Mouse (Mus musculus) intestine, embryonic 16.5 days (tissue): ENCODE measurements around the gene Slc25a3. TPM values are rescaled to one million over a fixed set of nuclear protein-coding genes. Genes with fewer than 3 reads are reported as not detected.

Experiments
- ATAC-seq: fragments of 200-750 bp; cut with Nextera tagmentation; 2 replicates; pipeline ENCODE4 v1.8.0; 2017; ENCODE audit warnings: moderate TSS enrichment, moderate library complexity
- H3K27ac ChIP-seq: fragments of 300-500 bp; sonication (generic); 2 replicates; pipeline ENCODE4 v1.5.1; 2014; ENCODE audit warnings: mild to moderate bottlenecking, low read length
- H3K27me3 ChIP-seq: fragments of 300-500 bp; sonication (generic); replicated peaks from 2 replicates; pipeline ENCODE4 v1.6.1; 2014; ENCODE audit warnings: low read length, control low read depth, mixed read lengths; ENCODE audit not compliant: control insufficient read depth, insufficient read depth
- H3K36me3 ChIP-seq: fragments of 300-500 bp; sonication (generic); 2 replicates; pipeline ENCODE4 v1.6.1; 2014; ENCODE audit warnings: low read length, control low read depth; ENCODE audit not compliant: control insufficient read depth, insufficient read depth
- H3K4me1 ChIP-seq: fragments of 300-500 bp; sonication (generic); 2 replicates; pipeline ENCODE4 v1.6.1; 2014; ENCODE audit warnings: low read length, control low read depth, mixed read lengths; ENCODE audit not compliant: control insufficient read depth, insufficient read depth
- H3K4me2 ChIP-seq: fragments of 300-500 bp; sonication (generic); 2 replicates; pipeline ENCODE4 v1.6.1; 2014; ENCODE audit warnings: low read depth, low read length, control low read depth
- H3K4me3 ChIP-seq: fragments of 300-500 bp; sonication (generic); 2 replicates; pipeline ENCODE4 v1.5.1; 2014; ENCODE audit warnings: mild to moderate bottlenecking, low read length
- H3K9ac ChIP-seq: fragments of 300-500 bp; sonication (generic); 2 replicates; pipeline ENCODE4 v1.6.1; 2014; ENCODE audit warnings: low read depth, low read length
- H3K9me3 ChIP-seq: fragments of 300-500 bp; sonication (generic); 2 replicates; pipeline ENCODE4 v1.6.1; 2016; ENCODE audit warnings: low read length, control low read depth; ENCODE audit not compliant: control insufficient read depth
- WGBS: fragments of 180-500 bp; shearing (Covaris S2); extraction: QIAGEN DNeasy Blood & Tissue Kit; methylation state at CpG from one replicate; pipeline ENCODE4 v1.1.7; 2014; 5-methylcytosine and 5-hydroxymethylcytosine counted together
- polyA plus RNA-seq: library from polyadenylated mRNA; unstranded; fragments of >200 nt; fragmentation: Nextera tagmentation; extraction: Ambion mirVana; gene quantifications from 2 replicates; pipeline ENCODE4 v1.2.1, GENCODE M21; 2015

Slc25a3 gene
- polyA plus RNA-seq, 1 experiment from 2014 or later, result 743 TPM

GRCm38 (mm10) chr10:91102799-91103590 lies 20.9 kb downstream of the Slc25a3 start:
- no peaks in the 10 kb centered on the region for H3K4me1 ChIP-seq
- ATAC-seq, result no peak
- H3K27me3 ChIP-seq, result no peaks in the 10 kb centered on the region
- H3K4me2 ChIP-seq, result no peak overlapping the region
- no peak overlapping the region for H3K27ac ChIP-seq
- H3K9me3 ChIP-seq, result no peaks in the 10 kb centered on the region
- no peak overlapping the region for H3K4me3 ChIP-seq
- no peak overlapping the region for H3K9ac ChIP-seq
- WGBS, result 93% methylated on average over 14 of the region's 14 CpGs
- peaks cover 3% of the 10 kb centered on the region; the same call in 1 of the 2 replicates for H3K36me3 ChIP-seq

- Histone ChIP-seq H3K36me3 (peaks cover 3% of the 10 kb centered on the region; the same call in 1 of the 2 replicates), H3K4me1 (no peaks in the 10 kb centered on the region), H3K9me3 (no peaks in the 10 kb centered on the region), H3K4me2 (no peak overlapping the region), H3K4me3 (no peak overlapping the region), H3K9ac (no peak overlapping the region), H3K27me3 (no peaks in the 10 kb centered on the region), H3K27ac (no peak overlapping the region)
- 96% methylated on average over 25 of the region's 25 CpGs for WGBS
- no peak for ATAC-seq
Measured at GRCm38 (mm10) chr10:91101936-91102335, 21.9 kb downstream of the Slc25a3 start.

GRCm38 (mm10) chr10:91100101-91100500 lies 23.8 kb downstream of the Slc25a3 start:
- Histone ChIP-seq H3K9me3 (no peaks in the 10 kb centered on the region), H3K36me3 (peaks cover 3% of the 10 kb centered on the region; the same call in 1 of the 2 replicates), H3K4me3 (no peak overlapping the region), H3K27me3 (no peaks in the 10 kb centered on the region), H3K9ac (no peak overlapping the region), H3K27ac (no peak overlapping the region), H3K4me1 (no peaks in the 10 kb centered on the region), H3K4me2 (no peak overlapping the region)
- ATAC-seq, result no peak
- WGBS, result 100% methylated on average over 1 of the region's 1 CpGs

- WGBS, result 92% methylated on average over 8 of the region's 8 CpGs
- H3K36me3 ChIP-seq, result peaks cover 3% of the 10 kb centered on the region; the same call in 1 of the 2 replicates
- no peak for ATAC-seq
Measured at GRCm38 (mm10) chr10:91098056-91098455, 25.8 kb downstream of the Slc25a3 start.

GRCm38 (mm10) chr10:91094251-91095104 lies 29.4 kb downstream of the Slc25a3 start:
- peak; percentile 69; the same call in 1 of the 2 replicates for ATAC-seq

More at GRCm38 (mm10) chr10:91098056-91098455, 25.8 kb downstream of the Slc25a3 start:
- Histone ChIP-seq H3K4me2 (no peak overlapping the region), H3K27ac (no peak overlapping the region), H3K4me3 (no peak overlapping the region), H3K27me3 (no peaks in the 10 kb centered on the region), H3K9me3 (no peaks in the 10 kb centered on the region), H3K9ac (no peak overlapping the region), H3K4me1 (no peaks in the 10 kb centered on the region)

GRCm38 (mm10) chr10:91092812-91093211 lies 31.0 kb downstream of the Slc25a3 start:
- no peak for ATAC-seq
- no peaks in the 10 kb centered on the region for H3K4me1 ChIP-seq
- H3K4me2 ChIP-seq, result no peak overlapping the region
- H3K27ac ChIP-seq, result no peak overlapping the region
- WGBS, result 85% methylated on average over 4 of the region's 4 CpGs
- H3K36me3 ChIP-seq, result no peaks in the 10 kb centered on the region
- no peaks in the 10 kb centered on the region for H3K27me3 ChIP-seq
- no peak overlapping the region for H3K9ac ChIP-seq
- no peak overlapping the region for H3K4me3 ChIP-seq
- no peaks in the 10 kb centered on the region for H3K9me3 ChIP-seq

More at GRCm38 (mm10) chr10:91094251-91095104, 29.4 kb downstream of the Slc25a3 start:
- H3K27me3 ChIP-seq, result no peaks in the 10 kb centered on the region
- H3K36me3 ChIP-seq, result no peaks in the 10 kb centered on the region; the same call in 1 of the 2 replicates
- no peak overlapping the region for H3K4me3 ChIP-seq
- 77% methylated on average over 15 of the region's 15 CpGs for WGBS
- no peak overlapping the region for H3K4me2 ChIP-seq
- H3K9me3 ChIP-seq, result no peaks in the 10 kb centered on the region
- H3K9ac ChIP-seq, result no peak overlapping the region
- no peaks in the 10 kb centered on the region for H3K4me1 ChIP-seq
- H3K27ac ChIP-seq, result no peak overlapping the region

- WGBS, result 40% methylated on average over 12 of the region's 12 CpGs
Measured at GRCm38 (mm10) chr10:91083393-91083927, 40.4 kb downstream of the Slc25a3 start.

GRCm38 (mm10) chr10:91082550-91083392 lies 41.1 kb downstream of the Slc25a3 start, which contains the start of the genes Apaf1 and Ikbip:
Gene Apaf1 (minus strand): TSS chr10:91082770.
Gene Ikbip (plus strand): TSS chr10:91082940.
- under 1% methylated on average over 84 of the region's 87 CpGs for WGBS
- Histone ChIP-seq H3K9ac (peak within 1 kb of the TSS; percentile 94), H3K4me1 (0 out of 2 replicates have a peak, but pooled peaks cover 6% of the 10 kb centered on the region), H3K4me2 (peak within 1 kb of the TSS; percentile 84), H3K27ac (peak within 1 kb of the TSS; percentile 95), H3K4me3 (peak within 1 kb of the TSS; percentile 98), H3K9me3 (no peaks in the 10 kb centered on the region), H3K27me3 (no peaks in the 10 kb centered on the region), H3K36me3 (no peaks in the 10 kb centered on the region)
- peak; percentile 96 for ATAC-seq

More at GRCm38 (mm10) chr10:91083393-91083927, 40.4 kb downstream of the Slc25a3 start:
- peak overlapping the region; percentile 78 for H3K27ac ChIP-seq
- H3K4me3 ChIP-seq, result peak overlapping the region; percentile 98
- peak overlapping the region; percentile 84 for H3K4me2 ChIP-seq
- 0 out of 2 replicates have a peak, but pooled peaks cover 6% of the 10 kb centered on the region for H3K4me1 ChIP-seq
- H3K9me3 ChIP-seq, result no peaks in the 10 kb centered on the region
- no peaks in the 10 kb centered on the region for H3K27me3 ChIP-seq
- no peaks in the 10 kb centered on the region for H3K36me3 ChIP-seq
- ATAC-seq, result no peak
- H3K9ac ChIP-seq, result peak overlapping the region; percentile 94
